Mouse (Mus musculus): ENCODE measurements around the gene Fam208b. TPM values are rescaled to one million over a fixed set of nuclear protein-coding genes. Genes with fewer than 3 reads are reported as not detected.
A peak's percentile ranks its signal among the peaks of the same experiment; 100 is the strongest.

The Fam208b gene
- polyA plus RNA-seq, 1 experiment from 2014 or later, result 11.2 TPM

GRCm38 (mm10) chr13:3642538-3642937, 31.6 kb upstream of the Fam208b start:
- Histone ChIP-seq H3K4me2 (ENCODE audit: low read length) (no peak overlapping the region), H3K27me3 (ENCODE audit: control insufficient read depth, insufficient read depth, low read length) (no peaks in the 10 kb centered on the region), H3K36me3 (ENCODE audit: control insufficient read depth, insufficient read depth, low read length) (no peaks in the 10 kb centered on the region), H3K9me3 (ENCODE audit: control insufficient read depth, low read length) (no peaks in the 10 kb centered on the region), H3K4me3 (ENCODE audit: control insufficient read depth in 1 of 2, insufficient read depth in 1 of 2, low read depth in 1 of 2, low read length in 2 of 2) (no peak overlapping the region), H3K4me1 (ENCODE audit: control insufficient read depth in 2 of 2, insufficient read depth in 2 of 2, low read length in 2 of 2) (no peaks in the 10 kb centered on the region), H3K9ac (ENCODE audit: low read length) (no peak overlapping the region), H3K27ac (replicated peaks in 1 of 2; ENCODE audit: control insufficient read depth in 1 of 2, insufficient read depth in 1 of 2, low read depth in 2 of 2, low read length in 2 of 2) (no peak overlapping the region)
- WGBS, result 77% methylated on average over 5 of the region's 5 CpGs
- ATAC-seq (ENCODE audit: insufficient number of reproducible peaks, insufficient read depth, low FRiP score, low read depth), result no peak

DNA sequence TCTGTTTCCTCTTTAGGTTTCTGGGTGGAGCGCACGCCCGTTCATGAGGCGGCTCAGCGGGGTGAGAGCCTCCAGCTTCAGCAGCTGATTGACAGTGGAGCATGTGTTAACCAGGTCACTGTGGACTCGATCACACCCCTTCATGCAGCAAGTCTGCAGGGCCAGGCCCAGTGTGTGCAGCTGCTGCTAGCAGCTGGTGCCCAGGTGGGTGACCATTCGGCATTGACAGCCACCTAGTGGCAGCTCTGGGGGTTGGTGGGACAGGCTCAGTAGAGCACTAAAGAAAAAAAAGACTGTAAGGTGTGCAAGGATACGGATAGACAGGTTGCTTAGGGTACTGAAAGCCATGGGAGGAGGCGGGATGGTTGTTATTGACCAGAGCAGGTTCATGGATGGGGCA, 31.1 kb upstream of the Fam208b start:
- ATAC-seq (ENCODE audit: insufficient number of reproducible peaks, insufficient read depth, low FRiP score, low read depth), result no peak
- no peaks in the 10 kb centered on the region for H3K36me3 ChIP-seq (ENCODE audit: control insufficient read depth, insufficient read depth, low read length)
- 65% methylated on average over 9 of the region's 9 CpGs for WGBS
- H3K27ac ChIP-seq (replicated peaks in 1 of 2; ENCODE audit: control insufficient read depth in 1 of 2, insufficient read depth in 1 of 2, low read depth in 2 of 2, low read length in 2 of 2), result no peak overlapping the region
- H3K4me2 ChIP-seq (ENCODE audit: low read length), result no peak overlapping the region
- no peak overlapping the region for H3K4me3 ChIP-seq (ENCODE audit: control insufficient read depth in 1 of 2, insufficient read depth in 1 of 2, low read depth in 1 of 2, low read length in 2 of 2)
- no peaks in the 10 kb centered on the region for H3K9me3 ChIP-seq (ENCODE audit: control insufficient read depth, low read length)
- no peak overlapping the region for H3K9ac ChIP-seq (ENCODE audit: low read length)
- no peaks in the 10 kb centered on the region for H3K27me3 ChIP-seq (ENCODE audit: control insufficient read depth, insufficient read depth, low read length)
- no peaks in the 10 kb centered on the region for H3K4me1 ChIP-seq (ENCODE audit: control insufficient read depth in 2 of 2, insufficient read depth in 2 of 2, low read length in 2 of 2)

- Histone ChIP-seq H3K4me3 (ENCODE audit: control insufficient read depth in 1 of 2, insufficient read depth in 1 of 2, low read depth in 1 of 2, low read length in 2 of 2) (no peak overlapping the region), H3K9me3 (ENCODE audit: control insufficient read depth, low read length) (no peaks in the 10 kb centered on the region), H3K27ac (replicated peaks in 1 of 2; ENCODE audit: control insufficient read depth in 1 of 2, insufficient read depth in 1 of 2, low read depth in 2 of 2, low read length in 2 of 2) (no peak overlapping the region), H3K9ac (ENCODE audit: low read length) (no peak overlapping the region), H3K36me3 (ENCODE audit: control insufficient read depth, insufficient read depth, low read length) (no peaks in the 10 kb centered on the region), H3K27me3 (ENCODE audit: control insufficient read depth, insufficient read depth, low read length) (0 out of 2 replicates have a peak, but pooled peaks cover 4% of the 10 kb centered on the region), H3K4me2 (ENCODE audit: low read length) (peak overlapping the region; percentile 29; the same call in 1 of the 2 replicates), H3K4me1 (ENCODE audit: control insufficient read depth in 2 of 2, insufficient read depth in 2 of 2, low read length in 2 of 2) (no peaks in the 10 kb centered on the region)
- 57% methylated on average over 11 of the region's 11 CpGs for WGBS
- ATAC-seq (ENCODE audit: insufficient number of reproducible peaks, insufficient read depth, low FRiP score, low read depth), result no peak
Measured at GRCm38 (mm10) chr13:3636797-3637196, 25.9 kb upstream of the Fam208b start.

GRCm38 (mm10) chr13:3635076-3635475, 24.2 kb upstream of the Fam208b start:
- H3K4me3 ChIP-seq (ENCODE audit: control insufficient read depth in 1 of 2, insufficient read depth in 1 of 2, low read depth in 1 of 2, low read length in 2 of 2), result no peak overlapping the region
- H3K4me2 ChIP-seq (ENCODE audit: low read length), result no peak overlapping the region
- 79% methylated on average over 3 of the region's 3 CpGs for WGBS

DNA sequence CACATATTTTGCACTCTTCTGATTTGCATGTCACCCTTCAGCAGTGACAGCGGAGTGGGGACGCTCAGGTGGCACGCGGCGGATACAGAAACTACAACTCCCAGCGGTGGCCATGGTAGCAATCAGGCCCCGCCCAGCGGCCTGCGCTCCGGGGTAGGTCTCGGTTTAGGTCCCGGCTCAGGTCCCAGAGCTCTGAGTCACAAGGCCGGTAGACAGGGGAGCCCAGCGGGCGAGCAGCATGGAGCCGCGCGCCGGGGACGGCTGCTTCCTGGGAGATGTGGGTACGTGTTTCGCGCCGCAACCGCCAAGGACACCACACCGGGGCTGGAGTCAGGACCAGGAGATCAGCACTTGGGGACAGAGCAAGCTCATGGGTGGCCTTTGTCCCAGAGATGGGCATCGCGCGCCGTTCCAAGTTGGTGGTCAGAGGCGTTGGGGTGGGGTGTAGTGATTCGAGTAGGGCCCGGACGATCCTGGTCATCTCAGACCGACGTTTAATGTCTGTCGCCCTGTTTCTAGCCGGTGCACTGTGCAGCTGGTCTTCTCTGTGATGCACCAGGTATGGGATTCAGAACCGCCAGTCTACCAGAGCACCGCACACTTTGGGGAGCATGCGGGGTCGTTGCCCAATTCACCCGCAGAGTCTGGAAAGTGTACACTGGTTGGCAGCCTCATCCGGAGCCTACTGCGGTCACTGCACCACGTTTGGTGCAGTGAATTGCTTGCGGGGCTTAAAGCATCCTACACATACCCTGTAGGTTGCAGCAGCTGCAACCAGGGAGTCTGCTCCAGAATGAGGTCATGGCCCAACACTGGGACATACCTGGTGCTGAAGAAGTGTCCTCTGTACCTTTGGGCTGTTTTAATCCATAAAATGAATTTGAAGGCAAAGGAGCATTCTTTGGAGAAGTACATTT, 23.2 kb upstream of the Fam208b start, which contains the start of gene Asb13:
Asb13 (plus strand) TSS at position 138 of the 917 bp plus-strand sequence.
- Histone ChIP-seq H3K9ac (ENCODE audit: low read length) (peak within 1 kb of the TSS; percentile 74), H3K36me3 (ENCODE audit: control insufficient read depth, insufficient read depth, low read length) (no peaks in the 10 kb centered on the region), H3K27ac (replicated peaks in 1 of 2; ENCODE audit: control insufficient read depth in 1 of 2, insufficient read depth in 1 of 2, low read depth in 2 of 2, low read length in 2 of 2) (no peak within 1 kb of the TSS), H3K27me3 (ENCODE audit: control insufficient read depth, insufficient read depth, low read length) (0 out of 2 replicates have a peak, but pooled peaks cover 4% of the 10 kb centered on the region), H3K4me2 (ENCODE audit: low read length) (peak within 1 kb of the TSS; percentile 88), H3K4me1 (ENCODE audit: control insufficient read depth in 2 of 2, insufficient read depth in 2 of 2, low read length in 2 of 2) (no peaks in the 10 kb centered on the region), H3K9me3 (ENCODE audit: control insufficient read depth, low read length) (no peaks in the 10 kb centered on the region), H3K4me3 (ENCODE audit: control insufficient read depth in 1 of 2, insufficient read depth in 1 of 2, low read depth in 1 of 2, low read length in 2 of 2) (peak within 1 kb of the TSS; percentile 59 to 63)
- ATAC-seq (ENCODE audit: insufficient number of reproducible peaks, insufficient read depth, low FRiP score, low read depth), result peak; percentile 89
- 2% methylated on average over 47 of the region's 47 CpGs for WGBS

More at GRCm38 (mm10) chr13:3635076-3635475, 24.2 kb upstream of the Fam208b start:
- no peak overlapping the region for H3K27ac ChIP-seq (replicated peaks in 1 of 2; ENCODE audit: control insufficient read depth in 1 of 2, insufficient read depth in 1 of 2, low read depth in 2 of 2, low read length in 2 of 2)
- H3K36me3 ChIP-seq (ENCODE audit: control insufficient read depth, insufficient read depth, low read length), result no peaks in the 10 kb centered on the region
- no peak for ATAC-seq (ENCODE audit: insufficient number of reproducible peaks, insufficient read depth, low FRiP score, low read depth)
- H3K27me3 ChIP-seq (ENCODE audit: control insufficient read depth, insufficient read depth, low read length), result 0 out of 2 replicates have a peak, but pooled peaks cover 4% of the 10 kb centered on the region
- no peak overlapping the region for H3K9ac ChIP-seq (ENCODE audit: low read length)
- H3K4me1 ChIP-seq (ENCODE audit: control insufficient read depth in 2 of 2, insufficient read depth in 2 of 2, low read length in 2 of 2), result no peaks in the 10 kb centered on the region
- no peaks in the 10 kb centered on the region for H3K9me3 ChIP-seq (ENCODE audit: control insufficient read depth, low read length)

DNA sequence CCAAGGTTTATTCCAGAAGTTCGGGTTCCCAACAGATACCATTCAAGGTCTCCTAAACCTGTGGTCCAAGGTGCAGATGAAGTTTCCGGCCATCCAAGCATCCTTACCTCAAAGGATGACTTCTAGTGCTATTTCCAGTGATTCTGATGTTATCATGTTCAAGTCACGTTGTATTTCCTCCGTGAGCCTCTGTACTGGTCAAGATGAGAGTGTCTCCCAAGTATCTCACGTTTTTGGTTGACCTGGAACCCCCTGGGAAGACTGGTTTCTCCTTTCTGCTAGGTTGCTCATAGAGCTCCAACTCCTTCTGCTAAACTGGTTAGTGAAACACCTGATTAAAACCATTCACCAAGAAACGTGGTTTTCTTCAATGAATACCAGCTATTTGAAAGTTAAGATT, 22.2 kb upstream of the Fam208b start:
- 0 out of 2 replicates have a peak, but pooled peaks cover 4% of the 10 kb centered on the region for H3K27me3 ChIP-seq (ENCODE audit: control insufficient read depth, insufficient read depth, low read length)
- H3K9ac ChIP-seq (ENCODE audit: low read length), result no peak overlapping the region
- no peaks in the 10 kb centered on the region for H3K9me3 ChIP-seq (ENCODE audit: control insufficient read depth, low read length)
- no peak overlapping the region for H3K4me3 ChIP-seq (ENCODE audit: control insufficient read depth in 1 of 2, insufficient read depth in 1 of 2, low read depth in 1 of 2, low read length in 2 of 2)
- H3K4me2 ChIP-seq (ENCODE audit: low read length), result peak overlapping the region; percentile 88; the same call in 1 of the 2 replicates
- no peak for ATAC-seq (ENCODE audit: insufficient number of reproducible peaks, insufficient read depth, low FRiP score, low read depth)
- WGBS, result 33% methylated on average over 6 of the region's 6 CpGs
- H3K27ac ChIP-seq (replicated peaks in 1 of 2; ENCODE audit: control insufficient read depth in 1 of 2, insufficient read depth in 1 of 2, low read depth in 2 of 2, low read length in 2 of 2), result no peak overlapping the region
- no peaks in the 10 kb centered on the region for H3K4me1 ChIP-seq (ENCODE audit: control insufficient read depth in 2 of 2, insufficient read depth in 2 of 2, low read length in 2 of 2)
- H3K36me3 ChIP-seq (ENCODE audit: control insufficient read depth, insufficient read depth, low read length), result no peaks in the 10 kb centered on the region

DNA sequence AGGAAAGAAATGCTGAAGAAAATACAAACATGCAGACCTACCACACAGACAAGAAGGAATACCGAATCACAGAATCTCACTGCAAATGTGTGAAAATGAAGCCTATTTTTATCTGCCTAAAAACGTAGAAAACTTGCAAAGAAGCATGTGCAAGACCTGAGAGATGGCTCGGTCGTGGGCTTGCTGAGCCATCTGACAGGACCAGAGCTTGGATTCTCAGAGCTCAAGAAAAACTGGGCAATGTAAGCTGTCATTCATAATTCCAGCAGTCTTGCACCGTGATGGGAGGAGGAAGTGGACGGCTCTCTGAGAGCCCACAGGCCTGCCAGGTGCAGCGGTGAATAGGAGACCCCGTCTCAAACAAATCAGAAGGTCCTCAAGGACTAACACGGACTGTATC, 21.6 kb upstream of the Fam208b start:
- WGBS, result 84% methylated on average over 9 of the region's 9 CpGs
- no peaks in the 10 kb centered on the region for H3K9me3 ChIP-seq (ENCODE audit: control insufficient read depth, low read length)

More for the DNA sequence above, 21.6 kb upstream of the Fam208b start:
- H3K27me3 ChIP-seq (ENCODE audit: control insufficient read depth, insufficient read depth, low read length), result 0 out of 2 replicates have a peak, but pooled peaks cover 4% of the 10 kb centered on the region
- no peaks in the 10 kb centered on the region for H3K4me1 ChIP-seq (ENCODE audit: control insufficient read depth in 2 of 2, insufficient read depth in 2 of 2, low read length in 2 of 2)
- no peaks in the 10 kb centered on the region for H3K36me3 ChIP-seq (ENCODE audit: control insufficient read depth, insufficient read depth, low read length)
- no peak overlapping the region for H3K4me3 ChIP-seq (ENCODE audit: control insufficient read depth in 1 of 2, insufficient read depth in 1 of 2, low read depth in 1 of 2, low read length in 2 of 2)
- ATAC-seq (ENCODE audit: insufficient number of reproducible peaks, insufficient read depth, low FRiP score, low read depth), result no peak
- no peak overlapping the region for H3K9ac ChIP-seq (ENCODE audit: low read length)
- no peak overlapping the region for H3K4me2 ChIP-seq (ENCODE audit: low read length)
- H3K27ac ChIP-seq (replicated peaks in 1 of 2; ENCODE audit: control insufficient read depth in 1 of 2, insufficient read depth in 1 of 2, low read depth in 2 of 2, low read length in 2 of 2), result no peak overlapping the region

All from heart, embryonic 14.5 days (tissue).